Mouse (Mus musculus): ENCODE results near the gene Gm5485.
A peak's percentile ranks its signal among the peaks of the same experiment; 100 is the strongest.

Gene Gm5485

GRCm38 (mm10) chr16:48373711-48374485 is 38.3 kb downstream of the Gm5485 start:
- DNase-seq (ENCODE audit: low spot score in 2 of 2): peak in 1 of 2 experiments; percentile 19

GRCm38 (mm10) chr16:48372461-48372860 is 39.8 kb downstream of the Gm5485 start:
- peak in 1 of 2 experiments; percentile 53 for DNase-seq (ENCODE audit: low spot score in 2 of 2)

DNA sequence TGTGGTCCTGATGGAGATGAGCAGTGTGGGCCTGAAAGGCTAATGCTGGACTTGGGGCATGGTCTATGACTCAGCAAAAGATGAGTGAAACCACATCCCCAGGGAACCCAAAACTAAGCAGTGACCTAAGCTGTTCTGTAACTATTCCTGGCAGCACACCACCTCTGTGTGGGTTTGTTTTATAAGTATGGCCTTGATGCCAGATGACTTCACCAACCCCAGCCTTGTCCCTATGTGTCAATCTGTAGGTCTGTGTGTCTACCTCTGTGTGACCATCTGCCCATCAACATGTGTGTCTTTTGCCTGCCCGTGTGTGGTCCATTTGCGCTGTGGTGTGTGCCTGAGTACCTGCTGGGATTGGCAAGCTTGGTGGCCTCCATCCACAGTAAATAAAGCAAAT is 44.1 kb downstream of the Gm5485 start:
- DNase-seq (ENCODE audit: low spot score in 2 of 2): peak in 1 of 2 experiments; percentile 29

DNA sequence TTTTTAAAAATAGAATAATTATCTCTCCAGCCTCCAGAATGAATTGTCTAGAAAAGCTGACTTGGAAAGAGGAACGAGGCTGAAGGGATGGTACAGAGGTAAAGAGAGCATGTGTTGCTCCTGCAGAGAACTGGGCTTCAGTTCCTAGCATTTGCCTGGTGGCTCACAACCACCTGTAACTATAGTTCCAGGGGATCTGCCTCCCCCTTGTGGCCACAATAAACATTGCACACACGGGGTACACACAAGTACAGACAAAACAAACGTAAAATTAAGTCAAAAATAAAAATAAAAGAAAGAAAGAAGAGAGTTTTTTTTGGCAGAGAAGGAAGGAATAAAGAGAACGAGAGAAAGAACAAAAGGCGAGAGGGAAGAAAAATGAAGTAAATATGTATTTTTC is 45.4 kb downstream of the Gm5485 start:
- DNase-seq (ENCODE audit: low spot score in 2 of 2): no peak

GRCm38 (mm10) chr16:48360887-48361286 is 51.3 kb downstream of the Gm5485 start:
- peak; percentile 24 to 72 for DNase-seq (ENCODE audit: low spot score in 2 of 2)

- no peak for DNase-seq (ENCODE audit: low spot score in 2 of 2)
Observed at GRCm38 (mm10) chr16:48356417-48356816, 55.8 kb downstream of the Gm5485 start.

DNA sequence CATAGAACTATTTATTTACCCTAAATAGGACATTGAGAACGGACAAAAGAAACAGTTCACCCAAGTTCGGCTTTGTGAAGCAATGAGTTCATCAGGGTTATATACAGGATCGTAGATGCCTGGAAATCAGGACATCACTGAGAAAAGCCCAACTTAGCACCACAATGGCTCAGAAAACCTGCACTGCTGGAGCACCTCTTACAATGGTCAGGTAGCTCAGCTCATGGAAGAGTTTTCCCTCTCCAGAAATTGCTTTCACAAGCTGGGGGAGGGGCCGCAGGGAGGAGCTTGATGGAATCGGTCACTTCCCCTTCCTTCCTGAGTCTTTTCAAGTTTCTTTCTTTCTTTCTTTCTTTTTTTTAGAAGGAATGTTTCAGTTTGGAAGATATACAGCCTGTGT is 56.5 kb downstream of the Gm5485 start:
- DNase-seq (ENCODE audit: low spot score in 2 of 2): no peak
